Mouse (Mus musculus) macrophage (primary cell): Measurements from ENCODE around the gene Chd1l. TPM values are rescaled to one million over a fixed set of nuclear protein-coding genes. Genes with fewer than 3 reads are reported as not detected.

ENCODE experiments used
- H3K27ac ChIP-seq: fragments of 350-480 bp; formaldehyde crosslinking; 2 replicates; pipeline ENCODE4 v1.9.0; 2021
- H3K36me3 ChIP-seq: fragments of 350-480 bp; formaldehyde crosslinking; 2 replicates; pipeline ENCODE4 v1.9.0; 2021; ENCODE audit errors: inconsistent target
- H3K4me3 ChIP-seq: fragments of 350-480 bp; formaldehyde crosslinking; 2 replicates; pipeline ENCODE4 v1.9.0; 2021; ENCODE audit errors: inconsistent target
- H3K79me2 ChIP-seq: fragments of 350-480 bp; formaldehyde crosslinking; 2 replicates; pipeline ENCODE4 v1.9.0; 2021; ENCODE audit errors: inconsistent target
- WGBS: methylation state at CpG from one replicate; pipeline ENCODE4 v1.1.7; 2026; ENCODE audit warnings: inconsistent platforms; ENCODE audit not compliant: missing documents; 5-methylcytosine and 5-hydroxymethylcytosine counted together
- polyA plus RNA-seq: library from polyadenylated mRNA; stranded (reverse); fragments of 250-400 nt; gene quantifications from 3 replicates; pipeline ENCODE4 v1.2.4, GENCODE M21; 2018; ENCODE audit warnings: inconsistent platforms

Gene Chd1l
- polyA plus RNA-seq, 1 experiment from 2014 or later, result 7.8 TPM

DNA sequence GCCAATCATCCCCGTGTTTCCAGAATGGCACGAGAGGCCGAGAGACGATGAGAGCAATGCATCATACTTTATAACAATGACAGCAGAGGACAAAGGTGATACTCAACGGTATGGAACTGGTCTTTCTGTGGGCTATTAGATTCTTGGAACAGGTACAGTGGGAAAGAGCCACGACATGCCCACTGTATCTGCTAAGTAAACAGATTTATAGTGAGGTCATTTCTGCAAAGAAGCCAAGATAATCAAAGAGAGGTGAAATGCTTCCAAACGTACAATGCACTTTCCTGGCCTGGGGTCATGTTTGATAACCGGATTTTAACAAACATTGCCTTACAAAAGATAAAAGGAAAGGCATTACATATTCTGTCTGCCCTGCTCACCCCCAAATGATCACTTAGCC lies 13.2 kb downstream of the Chd1l start:
- 92% methylated on average over 8 of the region's 8 CpGs for WGBS
- Histone ChIP-seq H3K4me3 (no peak overlapping the region), H3K79me2 (no peaks in the 10 kb centered on the region), H3K36me3 (no peaks in the 10 kb centered on the region; the same call in 1 of the 2 replicates), H3K27ac (no peak overlapping the region)

DNA sequence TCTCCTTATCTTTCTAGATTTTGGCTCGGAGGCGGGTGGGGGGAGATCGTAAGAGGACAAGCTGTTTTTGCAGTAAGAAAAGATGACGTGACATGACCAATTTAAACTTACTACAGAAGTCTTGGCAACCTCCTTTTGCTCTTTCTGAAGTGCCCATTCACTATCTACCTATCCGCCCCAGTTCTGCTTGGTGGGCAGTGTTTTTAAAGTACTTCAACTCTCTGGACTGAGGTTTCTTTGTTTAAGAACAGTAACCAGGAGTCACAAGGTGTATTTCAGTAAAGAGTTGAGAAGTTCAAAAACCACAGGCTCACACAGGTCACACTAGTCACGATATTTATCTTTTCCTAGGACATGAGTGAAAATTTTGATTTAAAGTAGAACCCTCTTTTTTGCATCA lies 14.9 kb downstream of the Chd1l start:
- WGBS, result 91% methylated on average over 6 of the region's 6 CpGs
- Histone ChIP-seq H3K79me2 (no peaks in the 10 kb centered on the region), H3K36me3 (peaks cover 7% of the 10 kb centered on the region; the same call in 1 of the 2 replicates), H3K27ac (no peak overlapping the region), H3K4me3 (no peak overlapping the region)

DNA sequence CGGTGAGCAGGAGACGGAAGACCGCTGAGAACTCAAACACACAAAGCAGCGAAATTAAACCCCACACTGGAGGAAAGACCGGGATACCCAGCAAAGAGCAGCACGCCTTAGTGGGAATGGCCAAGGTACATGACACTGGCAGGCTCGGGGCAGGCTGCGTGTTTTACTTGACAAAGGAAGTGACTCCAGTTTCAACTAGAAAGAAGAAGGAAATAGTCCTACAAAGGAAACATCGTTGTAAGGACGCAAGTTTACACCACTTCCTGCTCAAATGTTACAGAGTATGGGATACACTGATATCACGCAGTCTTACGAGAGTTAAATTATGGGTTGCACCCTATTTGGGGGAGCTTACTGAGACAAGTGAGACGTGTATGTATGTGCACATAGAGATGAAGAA lies 15.9 kb downstream of the Chd1l start:
- H3K36me3 ChIP-seq, result peaks cover 7% of the 10 kb centered on the region; the same call in 1 of the 2 replicates
- no peak overlapping the region for H3K4me3 ChIP-seq
- H3K79me2 ChIP-seq, result no peaks in the 10 kb centered on the region
- no peak overlapping the region for H3K27ac ChIP-seq
- 63% methylated on average over 13 of the region's 13 CpGs for WGBS

DNA sequence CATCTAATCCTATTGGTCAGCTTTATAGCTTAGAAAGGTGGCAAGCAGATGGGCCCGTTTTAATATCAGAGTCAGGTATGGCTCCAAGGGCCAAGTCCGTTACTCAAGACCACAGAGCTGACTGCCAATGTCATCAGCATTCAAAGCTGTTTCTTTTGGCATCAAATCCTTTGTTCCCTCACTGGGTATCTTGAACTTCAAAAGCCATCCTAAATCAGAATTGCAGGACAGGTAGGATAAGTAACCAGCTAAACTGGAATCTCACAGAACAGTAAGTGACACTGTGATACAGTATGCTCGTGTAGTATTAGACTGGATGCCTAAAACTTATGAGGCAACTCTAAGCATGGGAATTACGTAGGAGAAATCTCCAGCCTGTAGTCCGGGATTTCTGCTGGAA lies 16.9 kb downstream of the Chd1l start:
- 93% methylated on average over 5 of the region's 5 CpGs for WGBS
- peaks cover 7% of the 10 kb centered on the region; the same call in 1 of the 2 replicates for H3K36me3 ChIP-seq
- no peak overlapping the region for H3K27ac ChIP-seq
- no peak overlapping the region for H3K4me3 ChIP-seq
- H3K79me2 ChIP-seq, result no peaks in the 10 kb centered on the region

DNA sequence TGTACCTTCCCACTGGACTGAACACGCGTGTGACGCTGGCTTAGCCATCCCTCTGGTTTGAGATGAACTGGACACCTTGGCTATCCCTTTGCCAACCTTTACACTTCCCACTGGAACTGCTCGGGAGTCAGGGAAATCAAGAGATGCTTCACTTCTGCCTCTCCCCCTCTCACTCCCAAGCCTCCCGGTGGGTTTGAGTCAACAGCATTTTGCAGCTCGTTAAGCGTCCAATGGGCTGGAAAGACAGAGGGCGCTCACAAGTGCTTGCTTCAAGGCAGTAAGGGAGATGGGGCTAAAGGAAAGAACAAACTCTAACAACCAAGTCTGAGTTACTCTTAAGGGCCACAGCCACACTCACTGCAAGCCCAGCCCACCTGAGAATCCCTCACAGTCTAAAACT lies 19.3 kb downstream of the Chd1l start:
- Histone ChIP-seq H3K27ac (no peak overlapping the region), H3K4me3 (no peak overlapping the region), H3K36me3 (0 out of 2 replicates have a peak, but pooled peaks cover 14% of the 10 kb centered on the region), H3K79me2 (no peaks in the 10 kb centered on the region)
- WGBS, result 89% methylated on average over 8 of the region's 8 CpGs

DNA sequence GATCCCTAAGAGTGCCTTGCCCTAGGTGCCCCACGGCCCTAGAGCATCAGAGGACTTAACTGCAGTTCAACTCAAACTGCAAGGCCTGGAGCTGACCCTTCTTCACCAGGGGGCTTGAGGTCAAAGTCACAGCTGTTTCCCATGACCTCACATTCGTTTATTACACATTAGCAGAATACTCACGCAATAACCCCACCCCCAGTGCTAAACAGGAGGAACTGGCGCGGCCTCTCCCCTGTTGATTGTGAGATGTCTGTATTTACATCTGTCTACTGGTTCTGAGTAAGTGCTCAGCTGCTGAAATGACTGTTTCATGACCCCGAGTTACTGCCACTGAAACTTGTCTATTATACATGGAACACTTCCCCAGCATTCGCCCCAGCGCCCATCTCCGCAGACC lies 22.3 kb downstream of the Chd1l start:
- no peaks in the 10 kb centered on the region for H3K79me2 ChIP-seq
- H3K36me3 ChIP-seq, result 0 out of 2 replicates have a peak, but pooled peaks cover 16% of the 10 kb centered on the region
- WGBS, result 91% methylated on average over 9 of the region's 9 CpGs
- no peak overlapping the region for H3K4me3 ChIP-seq
- no peak overlapping the region for H3K27ac ChIP-seq

DNA sequence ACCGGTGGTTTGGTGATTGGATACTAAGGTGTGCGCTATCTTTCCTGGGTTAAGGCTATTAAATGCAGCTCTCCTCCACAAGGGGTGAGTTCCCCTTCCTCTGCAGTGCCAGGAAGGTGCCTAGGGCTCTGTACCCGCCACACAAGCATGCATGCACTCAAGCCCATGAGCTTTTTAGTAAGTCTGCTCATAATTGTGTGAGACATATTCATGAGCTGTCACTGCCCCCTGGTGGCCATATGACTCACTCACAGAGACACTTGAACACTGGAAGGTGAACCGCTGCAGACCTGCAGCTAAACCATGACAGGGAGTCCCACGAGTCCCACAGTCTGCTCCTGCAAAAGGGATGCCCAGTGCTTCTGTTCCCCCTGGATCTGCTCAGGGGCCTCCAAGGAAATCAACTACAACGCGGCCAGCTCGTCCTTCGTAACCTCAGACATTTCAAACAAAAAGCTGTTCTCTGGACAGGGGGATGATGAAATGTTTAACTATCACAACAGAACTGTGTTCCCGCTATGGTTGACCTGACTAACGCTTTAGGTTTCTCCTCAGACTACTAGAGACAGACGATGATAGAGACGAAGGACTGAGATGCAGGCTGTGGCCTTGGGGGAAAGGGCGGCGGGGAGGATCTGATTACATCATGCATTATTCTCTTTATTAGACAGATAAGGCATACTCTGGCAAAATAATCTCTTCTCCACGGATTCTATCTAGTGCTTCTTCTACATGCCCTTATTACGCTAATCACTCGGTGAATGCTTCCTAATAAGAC lies 24.4 kb downstream of the Chd1l start:
- H3K36me3 ChIP-seq, result peaks cover 27% of the 10 kb centered on the region; the same call in 1 of the 2 replicates
- WGBS, result 79% methylated on average over 18 of the region's 18 CpGs
- no peak overlapping the region for H3K4me3 ChIP-seq
- no peak overlapping the region for H3K27ac ChIP-seq
- H3K79me2 ChIP-seq, result no peaks in the 10 kb centered on the region

DNA sequence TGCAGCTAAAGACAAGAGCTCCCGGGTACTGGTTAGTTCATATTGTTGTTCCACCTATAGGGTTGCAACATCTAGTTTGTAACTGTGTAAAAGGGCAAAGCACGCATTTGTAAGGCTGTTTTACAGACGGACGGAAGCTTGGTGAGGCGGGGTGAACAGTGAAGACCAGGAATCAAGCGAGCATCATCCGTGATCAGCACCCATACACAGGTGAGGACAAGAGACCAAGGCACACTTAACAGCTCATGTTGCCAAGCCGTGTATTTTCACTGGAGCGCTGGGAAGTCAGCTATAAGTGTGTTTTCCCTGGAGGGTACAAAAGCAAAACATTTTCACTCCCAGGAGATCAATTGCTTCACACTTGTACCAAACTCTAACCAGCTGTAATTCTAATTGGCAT lies 36.2 kb downstream of the Chd1l start:
- 92% methylated on average over 9 of the region's 9 CpGs for WGBS
- H3K79me2 ChIP-seq, result no peaks in the 10 kb centered on the region
- H3K4me3 ChIP-seq, result no peak overlapping the region
- no peak overlapping the region for H3K27ac ChIP-seq
- H3K36me3 ChIP-seq, result no peaks in the 10 kb centered on the region; the same call in 1 of the 2 replicates

DNA sequence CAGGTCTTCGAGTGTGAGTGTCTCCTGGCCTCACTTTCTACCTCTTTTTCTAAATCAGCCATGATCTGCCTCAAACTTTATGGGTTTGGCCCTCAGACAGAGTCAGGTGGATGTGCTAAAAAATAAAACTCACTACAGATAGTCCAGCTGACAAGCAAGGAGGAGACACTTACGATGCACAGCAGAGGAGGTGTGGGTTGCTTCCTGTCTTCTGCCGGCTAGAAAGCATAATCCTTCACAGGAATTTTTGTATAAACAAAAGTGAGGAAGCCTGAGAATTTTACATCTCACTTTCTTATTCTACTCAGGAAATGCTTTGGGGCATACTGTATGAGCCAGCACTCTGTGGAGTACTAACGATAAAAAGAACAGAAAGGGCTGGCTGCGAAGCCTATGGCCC lies 45.4 kb downstream of the Chd1l start:
- Histone ChIP-seq H3K27ac (no peak overlapping the region), H3K79me2 (no peaks in the 10 kb centered on the region), H3K36me3 (no peaks in the 10 kb centered on the region), H3K4me3 (no peak overlapping the region)
- WGBS, result 96% methylated on average over 5 of the region's 5 CpGs

DNA sequence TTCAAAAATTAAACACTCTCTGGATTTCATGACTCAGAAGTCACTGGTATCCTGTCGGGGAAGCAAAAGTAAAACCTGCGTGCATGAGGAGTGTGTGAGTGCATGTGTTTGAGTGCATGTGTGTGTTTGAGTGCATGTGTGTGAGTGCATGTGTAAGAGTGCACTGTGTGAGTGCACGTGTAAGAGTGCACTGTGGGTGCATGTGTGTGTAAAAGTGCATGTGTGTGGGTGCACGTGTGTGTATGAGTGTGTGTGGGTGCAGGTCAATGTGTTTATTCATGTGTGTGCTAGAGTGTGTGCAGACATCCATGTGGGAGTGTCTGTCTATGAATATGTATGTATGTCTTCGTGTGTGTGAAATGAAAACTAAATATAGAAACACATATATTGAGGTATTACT lies 51.4 kb downstream of the Chd1l start:
- no peaks in the 10 kb centered on the region for H3K36me3 ChIP-seq
- no peak overlapping the region for H3K27ac ChIP-seq
- 93% methylated on average over 5 of the region's 5 CpGs for WGBS
- H3K79me2 ChIP-seq, result no peaks in the 10 kb centered on the region
- H3K4me3 ChIP-seq, result no peak overlapping the region

DNA sequence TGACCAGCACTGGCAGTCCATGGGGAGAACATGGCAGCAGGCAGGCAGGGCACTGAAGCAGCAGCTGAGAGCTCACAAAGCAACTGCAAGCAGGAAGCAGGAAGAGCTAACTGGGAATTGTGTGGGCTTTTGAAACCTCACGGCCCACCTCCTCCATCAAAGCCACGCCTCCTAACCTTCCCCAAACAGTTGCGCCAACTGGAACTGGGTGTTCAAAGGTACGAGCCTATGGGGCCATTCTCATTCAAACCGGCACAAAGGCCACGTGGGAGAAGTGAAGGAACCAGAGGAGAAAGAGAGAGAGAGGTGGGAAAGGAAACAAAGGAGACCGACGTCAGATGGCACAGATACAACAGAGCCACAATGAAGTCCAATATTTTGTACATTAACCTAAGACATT lies 63.8 kb downstream of the Chd1l start:
- no peak overlapping the region for H3K4me3 ChIP-seq
- H3K36me3 ChIP-seq, result no peaks in the 10 kb centered on the region
- no peak overlapping the region for H3K27ac ChIP-seq
- no peaks in the 10 kb centered on the region for H3K79me2 ChIP-seq
- 71% methylated on average over 8 of the region's 8 CpGs for WGBS

DNA sequence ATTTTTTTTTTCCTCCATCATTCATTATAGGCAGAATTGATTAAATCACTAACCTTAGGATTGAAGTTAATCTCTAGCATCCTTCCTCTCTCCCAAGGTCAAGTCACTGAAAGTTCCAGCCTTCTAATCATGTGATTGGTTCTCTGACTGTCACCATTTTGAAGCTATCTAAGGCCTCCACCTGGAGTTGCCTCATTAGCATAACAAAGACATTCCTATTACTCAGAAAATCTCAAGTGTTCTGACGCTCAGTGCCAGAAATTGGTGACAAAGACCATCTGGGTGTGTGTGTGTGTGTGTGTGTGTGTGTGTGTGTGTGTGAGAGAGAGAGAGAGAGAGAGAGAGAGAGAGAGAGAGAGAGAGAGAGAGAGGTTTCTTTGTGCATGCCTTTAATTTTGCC lies 69.8 kb downstream of the Chd1l start:
- Histone ChIP-seq H3K79me2 (no peaks in the 10 kb centered on the region), H3K27ac (no peak overlapping the region), H3K36me3 (no peaks in the 10 kb centered on the region), H3K4me3 (no peak overlapping the region)
- no CpG with 5 or more reads among the region's 1 CpGs for WGBS

DNA sequence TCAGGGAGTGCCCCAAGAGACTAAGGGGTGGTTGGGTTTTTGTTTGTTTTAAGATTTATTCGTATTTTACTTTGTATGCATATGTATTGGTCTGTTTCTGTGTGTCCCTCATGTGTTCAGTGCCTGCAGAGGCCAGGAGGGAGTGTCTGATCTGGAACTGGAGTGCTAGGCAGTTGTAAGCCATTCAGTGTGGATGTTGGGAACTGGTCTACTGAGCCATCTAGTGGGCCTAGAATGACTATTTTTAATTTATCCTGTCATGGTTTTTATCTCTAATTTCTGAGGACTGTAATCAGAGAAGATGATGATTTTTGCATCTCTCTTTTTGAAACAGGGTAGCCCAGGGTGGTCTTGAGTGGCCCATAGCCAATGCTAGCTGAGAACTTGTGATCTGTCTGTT lies 71.4 kb downstream of the Chd1l start:
- Histone ChIP-seq H3K79me2 (no peaks in the 10 kb centered on the region), H3K36me3 (no peaks in the 10 kb centered on the region), H3K27ac (no peak overlapping the region), H3K4me3 (no peak overlapping the region)
- 90% methylated on average over 1 of the region's 1 CpGs for WGBS

DNA sequence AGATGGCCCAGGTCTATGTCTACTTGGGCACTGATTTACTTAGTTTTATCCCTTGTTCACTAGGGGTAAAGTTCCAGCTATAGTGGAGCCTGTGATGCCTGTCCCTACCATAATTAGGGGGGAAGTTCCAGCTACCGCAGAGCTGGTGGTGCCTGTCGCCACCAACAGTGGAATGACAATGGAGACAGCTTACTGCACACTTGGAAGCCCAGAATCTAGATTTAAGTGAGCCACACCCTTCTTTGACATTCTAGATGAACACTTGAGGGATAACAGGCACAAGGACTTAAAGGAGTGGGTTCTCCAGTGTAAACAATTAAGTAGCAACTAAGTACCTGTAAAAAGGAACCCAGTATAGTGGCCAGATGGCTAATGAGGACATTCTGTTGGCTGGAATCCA lies 73.0 kb downstream of the Chd1l start:
- H3K79me2 ChIP-seq, result no peaks in the 10 kb centered on the region
- H3K27ac ChIP-seq, result no peak overlapping the region
- H3K36me3 ChIP-seq, result no peaks in the 10 kb centered on the region
- WGBS, result 90% methylated on average over 2 of the region's 2 CpGs
- H3K4me3 ChIP-seq, result no peak overlapping the region

DNA sequence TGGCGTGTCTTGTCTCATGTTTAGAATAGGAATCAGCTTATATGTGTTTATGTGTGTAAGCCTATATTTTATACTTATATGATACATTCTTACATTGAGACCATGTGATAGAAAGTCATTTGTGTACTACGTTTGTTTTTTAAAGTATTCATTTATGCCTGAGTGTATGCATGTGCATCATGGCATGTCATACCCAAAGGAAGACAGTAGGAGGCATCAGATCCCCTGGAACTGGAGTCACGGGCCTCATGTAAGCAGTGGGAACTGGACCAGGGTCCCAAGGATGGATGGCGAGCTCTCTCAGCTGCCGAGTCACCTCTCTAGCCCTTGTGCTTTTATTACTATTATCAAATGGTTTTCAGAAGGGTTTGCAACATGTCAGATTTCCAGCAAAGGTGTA lies 74.3 kb downstream of the Chd1l start:
- WGBS, result 81% methylated on average over 5 of the region's 5 CpGs
- no peaks in the 10 kb centered on the region for H3K36me3 ChIP-seq
- no peaks in the 10 kb centered on the region for H3K79me2 ChIP-seq
- no peak overlapping the region for H3K4me3 ChIP-seq
- no peak overlapping the region for H3K27ac ChIP-seq

DNA sequence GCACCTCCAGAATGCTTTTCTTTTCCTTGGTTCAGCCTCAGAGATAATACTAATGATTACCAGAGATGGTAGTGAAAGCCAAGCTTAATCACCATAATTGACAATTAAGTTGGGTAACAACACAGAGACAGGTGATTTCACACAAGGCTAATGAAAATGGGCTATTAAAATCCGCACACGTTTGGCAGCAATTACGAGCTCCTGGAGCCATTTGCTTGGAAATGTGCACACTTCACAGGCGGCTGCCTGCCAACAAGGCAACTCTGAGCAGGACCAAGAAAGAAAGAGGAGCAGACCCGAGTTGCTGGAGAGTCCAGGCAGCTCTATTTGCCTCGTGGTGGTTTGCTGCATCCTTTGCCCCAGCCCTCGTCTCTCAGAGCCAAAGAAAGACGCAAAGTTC lies 84.5 kb downstream of the Chd1l start:
- Histone ChIP-seq H3K36me3 (no peaks in the 10 kb centered on the region), H3K27ac (no peak overlapping the region), H3K4me3 (no peak overlapping the region), H3K79me2 (no peaks in the 10 kb centered on the region)
- 94% methylated on average over 8 of the region's 8 CpGs for WGBS
